Mouse (Mus musculus) adrenal gland, postnatal 10 days (tissue): ENCODE measurements around the gene Sft2d2. TPM values are rescaled to one million over a fixed set of nuclear protein-coding genes. Genes with fewer than 3 reads are reported as not detected.
A peak's percentile ranks its signal among the peaks of the same experiment; 100 is the strongest.

Experiments
- DNase-seq: peaks from one replicate; pipeline ENCODE4 v3.0.0; 2021; ENCODE audit warnings: mixed read lengths
- long read RNA-seq, 2 experiments: library from polyadenylated mRNA; stranded (forward); transcript quantifications; one replicate each; pipeline ENCODE4 v2.0.0; 2021
- total RNA-seq, 2 experiments: library from RNA; stranded (reverse); gene quantifications; 2 replicates each; pipeline ENCODE4 v1.2.3; 2021

Sft2d2 gene
- total RNA-seq, result 10 to 100 TPM; 23.6 to 25.1 TPM
- long read RNA-seq, experiment 1, full-length matches to known transcripts, result 18 of 27 reads
- long read RNA-seq, experiment 1, partial matches to known transcripts, result 0 of 27 reads
- long read RNA-seq, experiment 1, other reads (novel, unspliced or antisense), result 9 of 27 reads
- long read RNA-seq, experiment 2, full-length matches to known transcripts, result 14 of 18 reads
- long read RNA-seq, experiment 2, partial matches to known transcripts, result 0 of 18 reads
- long read RNA-seq, experiment 2, other reads (novel, unspliced or antisense), result 4 of 18 reads

- DNase-seq, result peak; percentile 95
Measured at GRCm38 (mm10) chr1:165193880-165194661, at the start of gene Sft2d2. Gene Sft2d2 (minus strand): TSS chr1:165194438.

- peak; percentile 98 for DNase-seq
Measured at GRCm38 (mm10) chr1:165236321-165237298, 42.4 kb upstream of the Sft2d2 start, which contains the start of gene Tiprl. Gene Tiprl (minus strand): TSS chr1:165236996.

GRCm38 (mm10) chr1:165235846-165236245 lies 41.6 kb upstream of the Sft2d2 start:
- no peak for DNase-seq

GRCm38 (mm10) chr1:165233806-165234205 lies 39.6 kb upstream of the Sft2d2 start:
- peak; percentile 54 for DNase-seq

GRCm38 (mm10) chr1:165230691-165231090 lies 36.5 kb upstream of the Sft2d2 start:
- DNase-seq, result no peak

GRCm38 (mm10) chr1:165229577-165229976 lies 35.3 kb upstream of the Sft2d2 start:
- no peak for DNase-seq

- DNase-seq, result no peak
Measured at GRCm38 (mm10) chr1:165217023-165217589, 22.9 kb upstream of the Sft2d2 start.

- DNase-seq, result no peak
Measured at GRCm38 (mm10) chr1:165215831-165216230, 21.6 kb upstream of the Sft2d2 start.

GRCm38 (mm10) chr1:165205591-165205990 lies 11.4 kb upstream of the Sft2d2 start:
- DNase-seq, result no peak

- DNase-seq, result no peak
Measured at GRCm38 (mm10) chr1:165203488-165204035, 9.3 kb upstream of the Sft2d2 start.

- DNase-seq, result no peak
Measured at GRCm38 (mm10) chr1:165201445-165202012, 7.3 kb upstream of the Sft2d2 start.

- no peak for DNase-seq
Measured at GRCm38 (mm10) chr1:165200748-165201147, 6.5 kb upstream of the Sft2d2 start.

GRCm38 (mm10) chr1:165199639-165200038 lies 5.4 kb upstream of the Sft2d2 start:
- DNase-seq, result no peak

GRCm38 (mm10) chr1:165198951-165199350 lies 4.7 kb upstream of the Sft2d2 start:
- no peak for DNase-seq

GRCm38 (mm10) chr1:165197875-165198274 lies 3.6 kb upstream of the Sft2d2 start:
- no peak for DNase-seq

- DNase-seq, result no peak
Measured at GRCm38 (mm10) chr1:165195396-165195960, 1.2 kb upstream of the Sft2d2 start.

- no peak for DNase-seq
Measured at GRCm38 (mm10) chr1:165194662-165195013, 400 bp upstream of the Sft2d2 start.

GRCm38 (mm10) chr1:165193426-165193825 lies 812 bp downstream of the Sft2d2 start:
- DNase-seq, result no peak

- DNase-seq, result no peak
Measured at GRCm38 (mm10) chr1:165192714-165193264, 1.4 kb downstream of the Sft2d2 start.

- no peak for DNase-seq
Measured at GRCm38 (mm10) chr1:165192102-165192501, 2.1 kb downstream of the Sft2d2 start.

- no peak for DNase-seq
Measured at GRCm38 (mm10) chr1:165191611-165192010, 2.6 kb downstream of the Sft2d2 start.
